Mouse (Mus musculus) lung, postnatal 0 days (tissue): Measurements from ENCODE around the gene Fam222b. TPM values are rescaled to one million over a fixed set of nuclear protein-coding genes. Genes with fewer than 3 reads are reported as not detected.
"Not testable (repeated sequence)": the region's sequence is repeated elsewhere in the genome, so short reads cannot be mapped to it uniquely, and the experiment has no call there.

ENCODE experiments used
- ATAC-seq: fragments of 200-750 bp; cut with Nextera tagmentation; 2 replicates; pipeline ENCODE4 v1.8.0; 2017; ENCODE audit warnings: moderate library complexity
- DNase-seq: peaks from one replicate; pipeline ENCODE4 v3.0.0-alpha.2; 2016; ENCODE audit warnings: low spot score
- H3K27ac ChIP-seq: fragments of 300-500 bp; sonication (generic); 2 replicates; pipeline ENCODE4 v1.5.1; 2014; ENCODE audit warnings: antibody characterized with exemption, mild to moderate bottlenecking, low read length, mixed read lengths
- H3K27me3 ChIP-seq: fragments of 300-500 bp; sonication (generic); replicated peaks from 2 replicates; pipeline ENCODE4 v1.6.1; 2014; ENCODE audit warnings: low read length, mixed read lengths; ENCODE audit not compliant: insufficient read depth
- H3K36me3 ChIP-seq: fragments of 300-500 bp; sonication (generic); 2 replicates; pipeline ENCODE4 v1.6.1; 2014; ENCODE audit warnings: low read length, mixed read lengths; ENCODE audit not compliant: insufficient read depth
- H3K4me1 ChIP-seq: fragments of 300-500 bp; sonication (generic); 2 replicates; pipeline ENCODE4 v1.6.1; 2014; ENCODE audit warnings: antibody characterized with exemption, low read depth, low read length, mixed read lengths; ENCODE audit not compliant: insufficient read depth
- H3K4me2 ChIP-seq: fragments of 300-500 bp; sonication (generic); replicated peaks from 2 replicates; pipeline ENCODE4 v1.6.1; 2014; ENCODE audit warnings: low read depth, mild to moderate bottlenecking, low read length, moderate library complexity, mixed read lengths
- H3K4me3 ChIP-seq: fragments of 300-500 bp; sonication (generic); 2 replicates; pipeline ENCODE4 v1.5.1; 2014; ENCODE audit warnings: low read depth, low read length
- H3K9ac ChIP-seq: fragments of 300-500 bp; sonication (generic); replicated peaks from 2 replicates; pipeline ENCODE4 v1.6.1; 2014; ENCODE audit warnings: low read depth, mild to moderate bottlenecking
- H3K9me3 ChIP-seq: fragments of 300-500 bp; sonication (generic); 2 replicates; pipeline ENCODE4 v1.6.1; 2016; ENCODE audit warnings: low read length, mixed read lengths
- CTCF ChIP-seq: IDR thresholded peaks from 2 replicates; pipeline ENCODE4 v1.5.1; 2016; ENCODE audit warnings: antibody characterized with exemption, mild to moderate bottlenecking
- EP300 ChIP-seq: IDR thresholded peaks from 2 replicates; pipeline ENCODE4 v1.6.1; 2016; ENCODE audit warnings: antibody characterized with exemption, mild to moderate bottlenecking, control low read depth
- WGBS: fragments of 180-500 bp; shearing (Covaris S2); extraction: QIAGEN DNeasy Blood & Tissue Kit; methylation state at CpG from one replicate; pipeline ENCODE4 v1.1.7; 2014; 5-methylcytosine and 5-hydroxymethylcytosine counted together
- polyA plus RNA-seq: library from polyadenylated mRNA; unstranded; fragments of >200 nt; fragmentation: Nextera tagmentation; extraction: Ambion mirVana; gene quantifications from 2 replicates; pipeline ENCODE4 v1.2.1, GENCODE M21; 2015

Fam222b gene
- polyA plus RNA-seq, 1 experiment from 2014 or later = 10.0 TPM

- no peaks in the 10 kb centered on the region for H3K36me3 ChIP-seq
- H3K27me3 ChIP-seq = no peaks in the 10 kb centered on the region
- no peak for ATAC-seq
- H3K27ac ChIP-seq = no peak overlapping the region
- TF ChIP-seq CTCF (no peak), EP300 (no peak)
- no peak overlapping the region for H3K9ac ChIP-seq
- H3K4me1 ChIP-seq = 0 out of 2 replicates have a peak, but pooled peaks cover 4% of the 10 kb centered on the region
- DNase-seq = no peak
- H3K4me3 ChIP-seq = no peak overlapping the region
- no peak overlapping the region for H3K4me2 ChIP-seq
- H3K9me3 ChIP-seq = no peaks in the 10 kb centered on the region
Measured at GRCm38 (mm10) chr11:78123782-78124181, 29.3 kb downstream of the Fam222b start.

- WGBS = 51% methylated on average over 6 of the region's 6 CpGs
- peak; percentile 27 for DNase-seq
- Histone ChIP-seq H3K36me3 (no peaks in the 10 kb centered on the region), H3K9ac (no peak overlapping the region), H3K4me2 (no peak overlapping the region), H3K4me3 (no peak overlapping the region), H3K4me1 (no peaks in the 10 kb centered on the region), H3K27ac (no peak overlapping the region), H3K9me3 (no peaks in the 10 kb centered on the region), H3K27me3 (no peaks in the 10 kb centered on the region)
- ATAC-seq = no peak
- no peak for TF ChIP-seq CTCF
Measured at GRCm38 (mm10) chr11:78125691-78126090, 31.2 kb downstream of the Fam222b start.

DNA sequence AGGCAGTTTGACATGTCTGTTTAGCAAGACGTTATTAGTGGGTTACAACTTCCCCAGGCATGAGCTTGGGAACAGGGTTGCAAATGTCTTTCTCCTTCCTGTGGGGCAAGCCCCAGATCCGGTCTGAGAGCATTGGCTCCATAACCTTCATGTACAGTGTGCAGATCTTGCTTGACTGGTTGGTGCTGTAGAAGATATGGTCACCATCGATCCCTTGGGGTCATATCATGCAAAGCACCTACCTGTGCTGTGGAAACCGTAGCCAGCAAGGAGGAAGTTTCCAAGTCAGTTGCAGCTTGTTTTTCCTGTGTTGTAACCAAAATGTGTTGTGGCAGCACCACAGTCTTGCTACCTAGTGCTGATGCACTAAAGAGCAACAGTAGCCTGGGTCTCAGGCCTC, 32.3 kb downstream of the Fam222b start:
- no peak for TF ChIP-seq EP300
- TF ChIP-seq CTCF = no peak
- Histone ChIP-seq H3K4me2 (no peak overlapping the region), H3K4me1 (no peaks in the 10 kb centered on the region), H3K36me3 (no peaks in the 10 kb centered on the region), H3K27ac (no peak overlapping the region), H3K27me3 (no peaks in the 10 kb centered on the region), H3K9ac (no peak overlapping the region), H3K4me3 (no peak overlapping the region), H3K9me3 (no peaks in the 10 kb centered on the region)
- 58% methylated on average over 4 of the region's 4 CpGs for WGBS
- no peak for DNase-seq
- no peak for ATAC-seq

DNA sequence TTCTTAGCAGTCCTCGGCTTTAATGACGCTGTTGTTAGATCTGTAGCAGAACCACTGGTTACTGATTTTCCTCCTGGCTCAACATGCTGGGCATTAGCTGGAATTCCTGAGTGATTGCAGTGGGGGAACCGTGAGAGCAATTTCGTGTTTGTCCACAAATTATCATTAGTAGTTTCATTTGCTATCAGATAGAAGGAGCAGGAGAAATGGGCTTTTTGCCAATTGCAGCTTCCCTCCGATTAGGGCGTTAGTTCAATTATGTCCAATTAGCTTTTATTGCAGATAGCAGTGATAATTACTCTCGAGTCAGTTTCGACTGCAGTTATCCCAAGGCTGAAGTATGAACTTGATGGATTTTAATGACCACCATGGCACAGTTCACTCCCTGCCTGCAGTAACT, 35.0 kb downstream of the Fam222b start:
- Histone ChIP-seq H3K27ac (no peak overlapping the region), H3K9ac (no peak overlapping the region), H3K4me2 (no peak overlapping the region), H3K4me1 (no peaks in the 10 kb centered on the region), H3K9me3 (no peaks in the 10 kb centered on the region), H3K36me3 (no peaks in the 10 kb centered on the region), H3K4me3 (no peak overlapping the region), H3K27me3 (no peaks in the 10 kb centered on the region)
- no peak for DNase-seq
- 75% methylated on average over 8 of the region's 8 CpGs for WGBS
- no peak for ATAC-seq
- TF ChIP-seq CTCF (no peak), EP300 (no peak)

- no peaks in the 10 kb centered on the region for H3K9me3 ChIP-seq
Measured at GRCm38 (mm10) chr11:78133915-78134314, 39.5 kb downstream of the Fam222b start.

GRCm38 (mm10) chr11:78134344-78134743, 39.9 kb downstream of the Fam222b start:
- H3K4me2 ChIP-seq = no peak overlapping the region
- WGBS = 58% methylated on average over 3 of the region's 3 CpGs

More at GRCm38 (mm10) chr11:78133915-78134314, 39.5 kb downstream of the Fam222b start:
- DNase-seq (no peak), ATAC-seq (no peak)
- Histone ChIP-seq H3K36me3 (no peaks in the 10 kb centered on the region), H3K27ac (no peak overlapping the region), H3K27me3 (no peaks in the 10 kb centered on the region), H3K9ac (no peak overlapping the region), H3K4me1 (no peaks in the 10 kb centered on the region), H3K4me3 (no peak overlapping the region), H3K4me2 (no peak overlapping the region)
- no peak for TF ChIP-seq CTCF
- no peak for TF ChIP-seq EP300
- WGBS = 89% methylated on average over 6 of the region's 6 CpGs

GRCm38 (mm10) chr11:78135314-78135713, 40.9 kb downstream of the Fam222b start:
- WGBS = 72% methylated on average over 7 of the region's 7 CpGs
- H3K4me2 ChIP-seq, H3K4me1 ChIP-seq, H3K9ac ChIP-seq, H3K36me3 ChIP-seq, H3K9me3 ChIP-seq, H3K27ac ChIP-seq, DNase-seq, H3K27me3 ChIP-seq, ATAC-seq, H3K4me3 ChIP-seq: not testable (repeated sequence)

More at GRCm38 (mm10) chr11:78134344-78134743, 39.9 kb downstream of the Fam222b start:
- no peak for DNase-seq
- Histone ChIP-seq H3K4me1 (no peaks in the 10 kb centered on the region), H3K27me3 (no peaks in the 10 kb centered on the region), H3K27ac (no peak overlapping the region), H3K9ac (no peak overlapping the region), H3K36me3 (no peaks in the 10 kb centered on the region), H3K4me3 (no peak overlapping the region), H3K9me3 (no peaks in the 10 kb centered on the region)
- TF ChIP-seq EP300 (no peak), CTCF (no peak)
- ATAC-seq = no peak
